Mouse (Mus musculus) urinary bladder, postnatal 25 days (tissue): Measurements from ENCODE around the gene Invs.
"Not testable (repeated sequence)": the region's sequence is repeated elsewhere in the genome, so short reads cannot be mapped to it uniquely, and the experiment has no call there.

ENCODE experiments used
- DNase-seq: peaks from one replicate; pipeline ENCODE4 v3.0.0; 2022; ENCODE audit warnings: low spot score

Gene Invs

DNA sequence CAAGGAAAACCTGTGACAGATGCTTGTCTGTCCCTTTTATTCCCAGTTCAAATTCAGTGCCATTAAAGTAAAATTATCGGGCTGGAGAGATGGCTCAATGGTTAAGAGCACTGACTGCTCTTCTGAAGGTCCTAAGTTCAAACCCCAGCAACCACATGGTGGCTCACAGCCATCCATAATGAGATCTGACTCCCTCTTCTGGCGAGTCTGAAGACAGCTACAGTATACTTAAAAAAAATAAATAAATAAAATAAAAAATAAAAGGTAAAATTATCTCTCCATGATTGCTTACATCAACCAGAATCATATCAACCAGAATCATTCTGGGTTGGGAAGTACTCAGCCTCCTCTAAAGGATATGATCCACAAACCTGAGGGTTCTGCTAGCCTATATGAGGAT is 48.5 kb downstream of the Invs start:
- DNase-seq = no peak

DNA sequence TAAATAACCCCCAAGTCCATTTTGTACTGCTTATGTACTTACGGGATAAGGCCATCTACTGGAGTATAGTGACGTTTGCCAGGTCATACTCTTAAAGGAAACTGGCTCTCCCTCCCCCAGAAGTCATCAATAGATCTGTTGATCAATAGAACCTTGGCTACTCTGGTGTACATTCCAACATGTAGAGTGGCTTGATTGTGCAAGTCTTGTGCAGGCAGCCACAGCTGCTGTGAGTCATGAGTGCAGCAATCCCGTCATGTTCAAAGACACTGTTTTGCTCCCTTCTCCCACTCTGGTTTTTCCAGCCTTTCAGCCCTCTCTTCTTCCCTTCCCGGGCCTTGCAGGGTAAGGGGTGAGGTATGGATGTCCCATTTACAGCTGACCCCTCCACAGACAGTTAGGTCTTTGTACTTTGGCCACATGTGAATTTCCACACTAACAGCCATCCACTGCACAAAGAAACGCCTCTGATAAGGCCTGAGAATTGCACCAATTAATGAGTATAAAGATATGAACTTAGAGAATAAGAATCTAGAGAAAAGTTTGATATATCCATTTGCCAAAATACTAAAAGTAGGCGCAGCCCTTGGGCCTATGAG is 53.0 kb downstream of the Invs start:
- DNase-seq = no peak

DNA sequence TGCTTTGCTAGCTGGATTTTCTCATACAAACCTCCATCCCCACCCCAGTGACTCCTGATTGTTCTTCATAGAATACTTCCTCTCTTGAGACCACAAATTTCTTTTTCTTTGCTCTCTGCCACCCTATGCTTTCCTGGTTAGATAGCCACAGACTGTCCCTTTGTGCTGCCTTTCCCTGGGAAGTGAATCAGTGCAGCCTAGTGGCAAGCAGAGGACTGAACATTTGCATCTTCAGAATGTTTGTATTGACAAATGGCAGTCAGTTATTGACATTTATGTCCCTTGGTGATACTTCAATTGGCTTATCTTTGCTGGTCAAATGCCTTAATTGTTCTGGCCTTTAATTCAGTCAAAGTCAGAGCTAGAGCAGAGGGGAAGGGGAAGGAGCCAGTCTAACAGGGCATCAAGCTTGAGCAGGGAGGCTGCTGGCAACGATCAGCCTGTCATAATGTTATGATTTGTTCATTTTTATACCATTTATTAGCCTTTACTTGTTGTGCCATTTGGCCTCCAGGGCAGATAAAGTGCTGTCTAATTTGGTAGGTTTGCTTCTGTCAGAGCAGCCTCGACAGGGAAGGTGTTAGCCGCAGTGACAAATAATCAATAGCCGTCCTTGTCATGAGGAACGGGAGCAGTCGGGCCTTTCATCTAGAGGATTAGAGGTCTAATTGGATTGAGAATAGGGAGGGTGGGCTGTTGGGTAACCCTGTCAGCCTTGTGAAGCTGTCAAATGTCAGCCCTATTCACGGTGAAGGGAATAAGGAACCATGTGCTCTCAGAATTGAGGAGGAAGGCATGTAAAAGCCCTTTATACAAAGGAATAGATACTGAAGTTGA is 55.6 kb downstream of the Invs start:
- no peak for DNase-seq

GRCm38 (mm10) chr4:48342705-48343104 is 63.1 kb downstream of the Invs start:
- no peak for DNase-seq

- no peak for DNase-seq
These were observed 82.8 kb downstream of the Invs start for GRCm38 (mm10) chr4:48362367-48362766.

GRCm38 (mm10) chr4:48371037-48371436 is 91.5 kb downstream of the Invs start:
- no peak for DNase-seq

GRCm38 (mm10) chr4:48380940-48381339 is 101.4 kb downstream of the Invs start:
- DNase-seq = peak; percentile 65

DNA sequence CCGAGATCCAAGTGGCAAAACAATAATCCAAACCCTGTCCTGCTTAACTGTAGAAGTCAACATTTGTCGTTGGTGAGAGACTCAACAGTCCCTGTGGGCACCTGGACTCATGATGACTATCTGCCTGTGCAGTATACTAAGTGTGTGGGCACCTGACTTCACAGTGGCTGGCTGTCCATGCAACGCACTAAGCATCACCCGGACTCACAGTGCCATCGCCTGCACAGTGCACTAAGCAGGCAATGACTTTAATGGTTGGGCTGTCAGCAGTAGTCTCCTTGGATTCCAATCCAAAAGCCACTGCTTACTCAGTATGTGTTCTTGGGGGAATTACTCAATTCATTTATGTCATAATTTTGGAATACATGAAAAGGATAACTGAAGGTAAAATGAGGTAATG is 102.9 kb downstream of the Invs start:
- no peak for DNase-seq

DNA sequence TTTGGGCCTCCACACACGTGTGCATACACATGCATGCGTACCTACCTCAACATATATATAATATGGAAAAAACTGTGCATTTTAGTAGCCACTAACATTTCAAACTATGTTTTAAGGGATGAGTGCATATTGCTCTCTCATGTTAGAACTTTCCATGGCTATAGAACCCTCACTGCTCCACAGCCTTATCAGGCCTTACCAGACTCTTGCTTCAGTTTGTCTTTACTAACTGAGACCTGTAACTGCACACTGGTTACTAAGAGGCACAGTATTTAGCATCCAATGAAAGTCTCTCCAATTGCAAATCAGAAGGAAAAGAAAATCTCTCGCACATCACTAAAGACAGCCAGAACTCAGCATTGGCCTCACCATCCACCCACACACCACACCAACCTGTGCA is 117.4 kb downstream of the Invs start:
- no peak for DNase-seq

- DNase-seq = no peak
These were observed 123.6 kb downstream of the Invs start for GRCm38 (mm10) chr4:48403066-48403640.

DNA sequence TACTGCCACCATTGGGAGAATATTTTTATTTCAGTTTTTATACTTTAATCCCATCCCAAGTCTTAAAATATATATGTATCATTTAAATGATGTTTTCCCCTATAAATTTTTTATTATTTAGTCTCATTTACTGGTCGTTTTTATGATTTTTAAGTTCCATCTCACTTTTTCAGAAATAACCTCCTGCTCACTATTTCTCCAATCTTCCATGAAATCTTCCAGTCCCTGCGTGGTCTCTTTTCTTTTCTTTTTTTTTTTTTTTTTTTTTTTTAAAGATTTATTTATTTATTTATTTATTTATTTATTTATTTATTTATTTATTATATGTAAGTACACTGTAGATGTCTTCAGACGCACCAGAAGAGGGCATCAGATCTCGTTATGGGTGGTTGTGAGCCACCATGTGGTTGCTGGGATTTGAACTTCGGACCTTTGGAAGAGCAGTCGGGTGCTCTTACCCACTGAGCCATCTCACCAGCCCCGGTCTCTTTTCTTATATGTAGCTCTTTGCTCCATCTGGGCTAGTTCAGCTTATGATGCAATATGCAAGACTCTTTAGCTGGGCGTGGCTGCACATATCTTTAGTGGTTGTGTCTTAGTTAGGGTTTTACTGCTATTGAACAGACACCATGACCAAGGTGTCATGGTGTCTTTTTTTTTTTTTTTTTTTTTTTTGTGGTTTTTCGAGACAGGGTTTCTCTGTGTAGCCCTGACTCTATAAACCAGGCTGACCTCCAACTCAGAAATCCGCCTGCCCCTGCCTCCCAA is 126.3 kb downstream of the Invs start:
- not testable (repeated sequence) for DNase-seq

GRCm38 (mm10) chr4:48407350-48408039 is 127.9 kb downstream of the Invs start:
- peak; percentile 57 for DNase-seq

- DNase-seq = no peak
These were observed 133.9 kb downstream of the Invs start for GRCm38 (mm10) chr4:48413473-48413872.

- no peak for DNase-seq
These were observed 136.3 kb downstream of the Invs start for GRCm38 (mm10) chr4:48415838-48416335.

GRCm38 (mm10) chr4:48418831-48419468 is 139.4 kb downstream of the Invs start:
- no peak for DNase-seq

GRCm38 (mm10) chr4:48422633-48423032 is 143.1 kb downstream of the Invs start:
- no peak for DNase-seq

DNA sequence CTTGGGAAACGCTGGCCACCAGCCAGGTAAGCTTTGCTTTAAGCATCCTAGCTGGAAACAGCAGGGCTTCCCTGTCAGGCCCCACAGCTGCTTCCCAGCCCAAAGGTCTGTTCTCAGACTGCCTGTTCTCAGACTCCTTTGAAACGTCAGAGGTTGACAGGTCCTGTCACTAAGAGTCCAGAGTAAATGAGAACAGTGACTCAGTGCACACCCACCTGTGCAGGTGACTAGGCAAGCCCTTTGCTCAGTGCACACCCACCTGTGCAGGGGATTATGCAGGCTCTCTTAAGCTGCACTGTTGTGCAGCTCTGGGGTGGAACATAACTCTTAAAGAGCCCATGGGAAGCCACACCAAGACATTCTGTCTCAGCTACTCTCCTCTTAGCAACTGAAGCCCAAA is 144.2 kb downstream of the Invs start:
- no peak for DNase-seq

DNA sequence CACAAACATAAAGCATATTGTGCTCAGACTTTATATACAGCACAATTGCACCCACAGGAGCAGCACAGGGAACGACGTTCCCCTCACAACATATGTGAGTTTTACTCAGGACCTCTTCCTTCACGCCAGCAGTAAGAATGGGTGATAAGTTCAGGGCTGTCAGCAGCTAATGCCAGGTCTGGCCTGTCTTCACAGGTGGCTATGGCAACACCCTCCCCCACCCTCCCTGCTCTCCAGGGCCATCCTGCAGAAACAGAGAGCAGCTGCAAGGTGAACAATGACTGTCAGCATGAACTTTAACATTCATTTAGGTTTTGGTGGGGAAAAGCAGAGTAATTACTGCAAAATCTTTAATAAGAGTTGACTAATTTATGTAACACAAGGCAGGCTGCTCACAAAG is 147.9 kb downstream of the Invs start:
- DNase-seq = no peak

- no peak for DNase-seq
These were observed 148.5 kb downstream of the Invs start for GRCm38 (mm10) chr4:48428054-48428453.

GRCm38 (mm10) chr4:48454106-48454773 is 174.7 kb downstream of the Invs start:
- DNase-seq = no peak

DNA sequence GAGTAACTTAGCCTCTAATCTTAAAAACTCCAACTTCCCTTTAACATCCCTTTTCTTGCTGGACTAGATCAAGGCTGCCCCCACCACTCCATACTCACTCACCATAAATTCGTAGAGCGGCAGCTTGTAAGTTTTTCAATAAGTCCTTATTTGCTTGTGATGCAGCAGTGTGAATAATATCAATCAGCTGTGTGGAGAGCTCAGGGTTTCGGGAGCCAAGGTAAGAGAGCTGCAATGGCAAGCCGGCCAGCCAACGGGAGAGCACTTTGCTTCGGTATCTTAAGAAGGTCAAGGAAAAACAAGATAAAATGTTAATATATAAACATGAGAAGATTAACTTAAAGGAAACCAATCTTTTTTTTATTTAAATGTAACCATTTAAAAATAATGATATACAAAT is 178.9 kb downstream of the Invs start:
- DNase-seq = no peak
